Mouse (Mus musculus) heart, postnatal 0 days (tissue): ENCODE results near the gene Pmf1.

ENCODE experiments used
- CTCF ChIP-seq: IDR thresholded peaks from 2 replicates; pipeline ENCODE4 v1.5.1; 2016; ENCODE audit warnings: antibody characterized with exemption, control low read depth, low read depth
- EP300 ChIP-seq: IDR thresholded peaks from 2 replicates; pipeline ENCODE4 v1.6.1; 2016; ENCODE audit warnings: antibody characterized with exemption, low read depth

DNA sequence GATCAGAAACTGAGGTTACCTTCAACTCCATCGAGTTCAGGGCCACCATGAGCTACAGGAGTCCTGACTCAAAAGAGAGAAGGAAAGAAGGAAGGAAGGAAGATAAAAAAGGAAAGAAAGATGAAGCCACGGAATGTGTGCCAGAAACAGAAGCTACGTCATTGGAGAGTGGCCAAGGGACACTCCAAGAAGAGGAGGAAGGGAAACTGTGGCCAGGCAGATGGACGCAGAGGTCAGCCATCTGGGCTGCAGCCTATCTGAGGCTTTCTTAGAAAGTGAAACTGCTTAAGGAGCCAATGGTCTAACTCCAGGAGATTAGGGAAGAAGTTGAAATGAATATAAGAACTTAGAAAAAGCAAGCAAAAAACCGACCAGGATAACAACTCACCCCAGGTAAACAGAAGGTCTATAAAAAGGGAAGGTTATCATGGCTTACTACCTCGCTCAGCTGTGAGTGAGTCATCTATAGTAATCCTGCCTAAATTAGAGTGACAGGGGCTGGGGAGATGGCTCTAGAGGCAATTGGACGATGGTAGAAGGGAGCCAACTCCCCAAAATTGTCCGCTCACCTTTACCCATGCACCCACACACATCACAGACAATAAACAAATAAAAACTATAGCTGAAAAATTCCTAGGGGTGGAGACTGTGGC is 36.5 kb upstream of the Pmf1 start:
- no peak for TF ChIP-seq EP300
- TF ChIP-seq CTCF, result no peak
